Mouse (Mus musculus): ENCODE data around the gene Agap1.
A peak's percentile ranks its signal among the peaks of the same experiment; 100 is the strongest.

Gene Agap1

DNA sequence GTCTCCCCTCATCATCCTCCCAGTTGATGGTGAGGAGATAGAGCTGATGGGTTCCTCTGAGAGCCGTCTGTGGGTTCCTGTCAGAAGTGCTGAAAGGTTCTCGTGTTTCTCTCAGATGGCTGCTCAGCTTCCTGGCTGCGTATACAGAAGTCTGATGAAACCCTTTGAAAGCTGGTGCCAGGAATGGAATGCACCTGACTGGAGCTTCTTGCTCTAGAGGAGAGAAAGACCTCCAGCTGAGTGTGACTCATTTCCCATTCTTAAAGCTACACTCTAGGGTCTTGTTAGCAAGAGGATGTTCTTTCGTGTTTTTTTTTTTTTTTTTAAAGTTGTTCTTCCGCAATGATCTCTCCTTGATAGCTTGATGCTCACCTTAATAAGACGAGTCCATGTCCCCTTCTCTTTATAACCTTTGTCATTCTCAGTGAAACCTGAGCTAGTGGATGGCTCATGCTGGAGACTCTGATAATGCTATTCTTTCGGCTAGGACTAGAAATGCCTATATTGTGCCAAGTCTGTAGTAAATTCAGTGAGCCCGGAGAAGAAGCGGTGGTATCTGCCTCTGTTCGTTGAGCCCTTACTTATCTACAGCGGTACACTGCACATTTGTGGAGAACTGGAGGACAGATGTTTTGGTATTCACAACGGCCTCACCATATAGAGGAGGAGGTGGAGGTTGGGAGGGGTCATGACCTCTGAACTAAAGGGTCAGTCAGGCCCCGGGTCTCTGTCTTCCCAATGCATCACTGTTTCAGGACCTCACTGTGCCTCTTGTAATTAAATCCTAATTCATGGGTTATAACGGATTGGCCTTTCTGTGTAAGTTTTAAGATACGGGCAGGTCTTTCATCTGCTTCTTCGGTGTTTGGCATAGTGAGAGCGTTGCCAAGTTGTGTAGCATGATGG lies 2.8 kb downstream of the Agap1 start:
- DNase-seq (ENCODE audit: low spot score in 2 of 2) = no peak

DNA sequence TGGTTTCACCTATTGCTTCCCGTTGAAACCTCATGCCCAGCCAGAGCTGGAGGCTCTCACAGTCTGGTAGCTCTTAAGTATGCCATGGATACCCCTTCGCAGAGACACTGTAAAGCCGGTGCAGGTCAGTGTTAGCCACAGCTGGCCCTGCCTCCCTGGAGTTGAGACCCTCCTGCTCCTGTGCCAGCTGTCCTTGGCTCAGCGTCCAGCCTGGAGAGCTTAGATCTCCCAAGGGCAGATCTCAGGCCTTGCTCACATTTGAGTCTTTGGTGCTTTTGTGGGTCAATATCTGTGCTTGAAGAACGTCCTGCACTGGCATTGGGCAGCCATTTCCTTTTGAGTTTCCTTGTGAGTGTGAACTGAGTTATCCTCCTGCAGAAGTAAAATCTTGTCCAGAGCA lies 7.3 kb downstream of the Agap1 start:
- DNase-seq (ENCODE audit: low spot score in 2 of 2) = no peak

DNA sequence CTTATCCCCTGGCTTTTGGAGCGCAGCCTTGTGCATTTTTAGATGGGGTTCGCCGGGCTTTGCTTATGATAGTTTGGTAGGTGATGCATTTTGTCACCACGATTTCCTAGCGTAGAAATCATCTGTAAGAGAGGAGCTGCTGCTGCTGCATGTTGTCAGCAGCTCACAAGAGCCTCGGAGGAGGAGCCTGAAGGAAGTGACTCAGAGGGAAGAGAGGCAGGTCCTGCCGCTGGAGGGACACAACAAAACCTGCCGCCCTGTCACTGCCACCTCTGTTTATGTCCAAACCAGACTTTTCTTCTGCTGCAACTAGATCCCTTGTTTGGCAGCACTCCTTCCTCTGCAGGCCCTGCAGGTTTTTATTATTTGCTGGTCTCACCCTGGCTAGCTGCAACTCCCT lies 8.5 kb downstream of the Agap1 start:
- no peak for DNase-seq (ENCODE audit: low spot score in 2 of 2)

DNA sequence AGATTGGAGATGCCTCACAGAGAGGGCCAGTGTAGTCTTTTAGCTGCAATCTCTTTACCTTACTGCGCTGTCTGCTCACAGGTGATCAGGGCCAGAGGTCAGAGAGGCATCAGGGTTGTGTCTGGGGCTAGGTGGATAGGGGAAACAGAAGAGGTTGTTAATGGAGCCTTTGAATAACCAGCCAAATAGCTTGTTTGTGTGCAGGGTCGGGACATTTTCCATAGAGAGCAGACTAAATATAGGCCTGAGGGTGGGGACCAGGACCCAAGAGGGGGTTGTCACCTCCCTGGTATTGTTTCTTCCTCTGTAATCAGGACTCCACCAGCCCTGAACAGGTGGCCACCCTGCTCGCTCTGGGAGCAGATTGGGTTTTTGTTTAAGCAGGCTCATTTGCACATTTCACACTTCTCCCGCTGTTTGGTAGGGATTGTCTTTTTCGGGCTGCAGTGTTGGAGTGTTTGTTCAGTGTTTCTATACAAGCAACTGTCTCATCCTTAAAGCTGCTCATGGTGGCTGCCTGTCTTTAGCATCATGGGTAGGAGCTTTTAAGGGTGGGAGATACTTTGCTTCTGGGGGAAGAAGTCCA lies 10.9 kb downstream of the Agap1 start:
- peak in 1 of 2 experiments; percentile 59 for DNase-seq (ENCODE audit: low spot score in 2 of 2)

DNA sequence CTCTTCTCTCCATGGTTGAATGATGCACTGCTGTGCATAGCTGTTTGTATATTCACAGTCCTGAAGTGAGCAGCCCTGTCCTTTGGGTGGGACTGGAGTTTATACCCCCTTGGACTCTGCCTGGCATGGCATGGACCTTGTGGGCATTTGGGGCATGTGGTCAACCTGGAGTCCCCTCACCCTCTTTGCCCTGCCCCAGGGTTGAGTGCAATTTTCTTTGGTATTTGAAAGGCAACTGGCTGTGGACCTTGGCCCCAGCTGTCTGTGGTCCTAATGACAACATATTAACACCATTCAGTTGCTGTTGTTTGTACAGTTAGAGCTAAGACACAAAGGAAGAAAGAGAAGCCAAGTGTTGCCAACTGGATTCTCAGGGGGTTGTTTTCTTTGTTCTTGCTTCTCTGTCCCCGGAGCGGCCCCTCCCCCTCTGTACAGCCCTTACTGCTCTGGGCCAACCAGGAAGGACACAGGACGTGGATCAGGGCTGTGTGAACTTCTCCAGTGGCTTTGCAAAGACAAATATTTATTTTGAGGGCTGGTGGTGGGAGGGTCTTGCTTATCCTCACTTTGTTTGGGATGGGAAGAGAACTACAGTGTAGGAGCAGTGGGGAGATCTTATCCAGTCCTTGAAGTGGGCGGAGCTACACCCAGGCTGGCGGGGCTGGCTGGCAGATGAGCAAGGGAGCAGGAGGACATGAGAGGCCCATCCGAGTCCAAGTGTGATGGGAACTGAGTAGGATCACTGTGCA lies 12.9 kb downstream of the Agap1 start:
- DNase-seq (ENCODE audit: low spot score in 2 of 2) = no peak

DNA sequence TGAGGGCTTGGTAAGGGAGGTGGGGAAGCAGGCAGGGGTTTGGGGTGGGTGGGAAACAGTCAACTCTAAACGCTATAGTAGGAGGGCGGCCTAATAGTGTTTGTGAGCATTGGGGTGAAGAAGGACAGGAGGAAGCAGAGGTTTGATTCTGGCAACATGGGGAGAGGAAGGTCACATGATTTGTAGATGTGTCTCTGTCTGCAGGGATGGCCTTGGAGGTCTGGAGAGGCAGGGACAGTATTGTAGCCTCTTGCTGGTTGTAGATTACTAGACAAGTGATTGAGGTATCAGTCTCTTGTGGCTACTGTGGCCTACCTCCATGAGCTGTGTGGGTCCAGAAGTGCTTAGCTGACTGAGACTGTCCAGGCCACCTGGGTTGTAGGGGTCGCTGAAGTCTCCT lies 13.5 kb downstream of the Agap1 start:
- no peak for DNase-seq (ENCODE audit: low spot score in 2 of 2)

DNA sequence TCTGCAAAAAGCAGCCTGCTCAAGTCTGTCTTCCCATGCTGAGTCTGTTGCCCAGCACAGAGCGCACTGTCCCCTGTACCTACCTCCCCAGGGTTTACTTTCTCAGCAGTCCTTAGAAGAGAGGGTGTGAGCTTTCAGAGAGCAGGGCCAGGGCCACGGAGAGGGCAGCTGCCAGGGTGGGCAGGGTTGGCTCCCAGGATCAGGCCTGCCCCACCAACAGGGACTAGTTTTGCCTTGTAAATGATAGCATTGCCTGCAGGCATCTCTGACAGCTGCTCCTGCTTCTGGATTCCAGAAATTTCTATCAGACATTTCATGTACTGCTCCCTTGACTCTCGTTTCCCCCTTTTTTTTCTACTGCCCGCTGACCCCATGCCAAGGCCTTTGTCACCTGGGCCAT lies 16.8 kb downstream of the Agap1 start:
- DNase-seq (ENCODE audit: low spot score in 2 of 2) = no peak

DNA sequence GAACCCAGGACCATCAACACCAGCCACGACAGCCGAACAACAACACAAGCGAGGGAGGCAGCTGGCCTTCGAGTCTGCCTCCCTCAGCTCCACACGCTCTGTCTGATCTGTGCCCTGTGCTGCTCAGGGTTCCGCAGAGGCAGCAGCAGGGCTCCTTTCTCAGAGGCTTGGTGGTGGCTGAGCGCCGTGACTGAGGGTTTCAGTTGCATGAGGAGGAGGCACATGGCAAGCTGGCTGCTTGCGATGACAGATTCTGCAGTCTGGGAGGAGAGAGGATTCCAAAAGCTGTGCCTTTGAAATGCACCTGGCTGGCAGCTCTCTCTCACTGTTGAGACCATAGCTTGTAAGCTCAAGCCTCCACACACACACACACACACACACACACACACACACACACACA lies 17.3 kb downstream of the Agap1 start:
- peak in 1 of 2 experiments; percentile 38 for DNase-seq (ENCODE audit: low spot score in 2 of 2)

DNA sequence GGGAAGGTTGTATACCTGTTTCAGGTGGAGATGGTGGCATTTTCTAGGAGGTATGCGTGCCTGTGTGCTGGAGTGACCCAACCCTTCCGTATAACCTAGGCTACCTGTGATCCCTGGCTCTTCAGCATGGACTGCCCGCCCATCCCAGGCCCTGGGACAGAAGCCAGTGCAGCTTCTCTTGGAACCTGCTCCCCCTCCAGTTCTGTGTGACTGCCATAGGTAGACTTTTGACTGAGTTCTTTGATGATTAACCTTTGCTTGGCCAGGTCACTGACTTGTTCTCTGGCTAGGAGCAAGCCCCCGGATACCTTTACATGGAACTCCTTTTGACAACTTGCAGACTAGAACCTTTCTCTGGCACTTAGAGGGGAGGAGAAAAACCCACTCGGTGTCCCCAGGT lies 19.3 kb downstream of the Agap1 start:
- no peak for DNase-seq (ENCODE audit: low spot score in 2 of 2)

DNA sequence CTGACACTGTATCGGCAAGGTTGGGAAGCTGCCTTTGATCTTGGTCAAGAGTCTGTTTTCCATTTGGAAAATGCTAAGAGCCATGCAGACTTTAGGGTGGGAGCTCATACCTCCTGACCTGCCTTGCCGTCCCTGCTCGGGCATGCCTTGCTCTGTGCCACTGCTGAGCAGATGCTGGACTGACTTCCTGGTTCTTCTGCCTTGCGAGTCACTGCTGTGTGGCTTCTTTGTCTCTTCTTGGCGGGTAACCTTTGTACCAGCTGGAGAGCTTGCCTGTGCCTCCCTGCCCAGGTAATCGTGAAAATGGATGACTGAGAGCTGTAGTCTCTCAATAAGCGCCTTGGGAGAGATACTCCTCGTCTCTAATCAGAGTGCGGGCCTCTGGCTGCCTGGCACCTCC lies 20.2 kb downstream of the Agap1 start:
- no peak for DNase-seq (ENCODE audit: low spot score in 2 of 2)

DNA sequence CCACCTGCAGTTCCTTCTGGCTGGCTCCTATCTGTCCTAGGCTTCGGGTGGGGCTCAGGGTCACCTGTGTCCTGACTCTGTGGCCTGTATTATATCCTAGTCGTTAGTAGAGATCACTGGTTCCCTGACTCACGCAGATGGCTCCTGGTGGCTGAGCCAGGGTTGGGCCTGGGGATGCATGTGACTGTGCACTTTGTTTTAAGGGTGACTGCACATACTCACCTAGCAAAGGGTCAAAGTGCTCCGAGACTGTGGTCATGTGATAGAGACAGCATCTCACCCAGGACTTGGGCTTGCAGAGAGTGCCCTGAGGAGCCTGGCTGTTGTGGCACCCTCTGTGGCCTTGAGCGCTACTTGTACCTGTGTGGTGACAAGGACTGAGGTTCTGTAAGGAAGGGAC lies 22.4 kb downstream of the Agap1 start:
- no peak for DNase-seq (ENCODE audit: low spot score in 2 of 2)

DNA sequence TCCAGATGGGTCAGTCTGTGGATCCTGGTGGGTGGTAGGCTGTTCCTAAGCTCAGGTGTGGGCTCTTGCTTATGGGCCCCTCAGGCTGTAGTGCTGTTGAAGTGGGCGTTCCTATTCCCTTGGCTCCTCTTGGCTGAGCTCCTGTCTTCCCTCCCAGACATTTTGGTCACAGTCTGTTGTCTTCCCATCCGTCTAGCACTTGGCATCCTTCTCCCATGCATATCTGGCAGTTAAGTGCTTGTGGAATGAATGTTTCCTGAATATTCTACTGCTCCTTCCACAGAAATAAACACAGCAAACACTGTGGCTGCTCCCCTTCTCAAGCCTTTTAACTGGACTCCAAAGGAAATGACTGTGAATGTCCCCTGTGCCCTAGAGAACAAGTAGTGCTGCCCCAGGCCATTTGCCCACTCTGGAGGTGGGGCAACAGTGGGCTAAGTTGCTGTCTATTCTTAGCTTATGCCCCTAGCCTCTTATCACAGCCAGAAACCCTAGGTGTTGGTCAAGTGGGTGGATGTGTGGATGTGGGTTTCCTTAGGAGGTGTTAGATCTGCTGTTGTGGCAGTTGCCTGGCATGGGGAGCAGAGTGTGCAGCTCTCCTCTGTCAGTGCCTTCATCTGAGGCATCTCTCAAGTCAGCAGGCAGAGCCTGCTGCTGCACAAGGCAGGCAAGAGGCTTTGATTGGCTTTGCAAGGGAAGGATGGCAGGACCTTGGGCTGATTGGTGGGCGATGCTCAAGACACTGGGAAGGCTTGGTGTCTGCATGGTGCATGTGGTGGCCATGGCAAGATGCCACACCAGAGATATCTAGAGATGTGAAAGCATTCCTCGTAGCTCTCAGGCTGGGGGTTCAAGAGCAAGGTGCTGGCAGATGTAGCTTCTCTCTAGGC lies 24.2 kb downstream of the Agap1 start:
- DNase-seq (ENCODE audit: low spot score in 2 of 2) = peak in 1 of 2 experiments; percentile 48

DNA sequence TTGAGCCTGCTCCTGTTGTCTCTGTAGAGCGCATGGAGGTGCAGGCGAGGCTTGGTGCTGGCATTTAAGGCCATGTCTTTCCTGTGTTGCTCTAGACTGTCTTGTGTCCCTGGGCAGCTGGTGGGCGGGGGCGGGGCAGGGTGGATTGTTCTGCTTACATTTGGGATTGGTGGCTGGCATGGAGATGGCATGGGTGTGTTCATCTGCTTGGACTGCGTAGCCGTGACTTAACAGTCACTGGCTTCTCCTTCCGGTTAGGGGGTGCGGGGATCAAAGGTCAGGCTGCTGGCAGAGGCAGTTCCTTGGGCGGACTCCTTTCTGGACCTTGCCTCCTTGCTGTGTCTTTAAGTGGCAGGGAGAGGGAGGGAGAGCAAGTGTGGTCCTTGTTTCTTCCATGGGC lies 26.5 kb downstream of the Agap1 start:
- DNase-seq (ENCODE audit: low spot score in 2 of 2) = no peak

DNA sequence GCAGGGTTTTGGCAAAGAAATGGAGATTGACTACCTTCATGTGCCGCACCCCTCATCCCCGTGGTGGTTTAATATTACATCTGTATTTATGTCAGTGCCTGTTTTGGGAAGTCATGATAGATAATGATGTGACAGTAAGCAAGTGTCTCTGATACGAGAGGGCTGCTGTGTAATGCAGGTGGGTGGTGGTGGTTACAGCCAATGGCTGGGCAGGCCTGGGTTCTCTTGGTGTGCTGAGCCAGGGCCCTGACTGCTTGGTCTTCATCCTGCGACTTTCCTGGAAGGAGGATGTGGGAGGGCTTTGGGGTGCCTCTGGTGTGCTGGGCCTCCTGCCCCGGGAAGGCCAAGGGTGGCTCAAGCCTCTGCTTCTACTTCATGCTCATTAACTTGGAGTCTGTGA lies 28.2 kb downstream of the Agap1 start:
- DNase-seq (ENCODE audit: low spot score in 2 of 2) = no peak

DNA sequence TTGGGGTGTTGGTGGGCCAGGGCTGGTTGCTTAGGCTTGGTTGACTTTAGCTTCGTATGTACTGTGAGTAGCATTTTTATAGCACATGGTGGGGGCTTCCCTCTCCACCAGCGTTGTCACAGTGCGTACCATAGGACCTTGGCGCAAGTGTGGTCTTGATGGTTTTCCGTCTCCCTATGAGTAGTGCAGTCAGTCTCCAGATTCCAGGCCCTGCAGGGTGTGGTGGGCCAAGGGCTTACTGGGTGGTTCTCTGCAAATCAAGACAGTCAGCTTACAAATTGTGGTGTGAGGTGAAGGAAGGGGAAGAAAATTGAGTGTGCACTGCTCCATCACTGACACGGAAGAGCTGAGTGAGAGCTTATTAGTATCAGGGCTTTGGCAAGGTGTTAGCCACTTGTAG lies 32.3 kb downstream of the Agap1 start:
- DNase-seq (ENCODE audit: low spot score in 2 of 2) = no peak

DNA sequence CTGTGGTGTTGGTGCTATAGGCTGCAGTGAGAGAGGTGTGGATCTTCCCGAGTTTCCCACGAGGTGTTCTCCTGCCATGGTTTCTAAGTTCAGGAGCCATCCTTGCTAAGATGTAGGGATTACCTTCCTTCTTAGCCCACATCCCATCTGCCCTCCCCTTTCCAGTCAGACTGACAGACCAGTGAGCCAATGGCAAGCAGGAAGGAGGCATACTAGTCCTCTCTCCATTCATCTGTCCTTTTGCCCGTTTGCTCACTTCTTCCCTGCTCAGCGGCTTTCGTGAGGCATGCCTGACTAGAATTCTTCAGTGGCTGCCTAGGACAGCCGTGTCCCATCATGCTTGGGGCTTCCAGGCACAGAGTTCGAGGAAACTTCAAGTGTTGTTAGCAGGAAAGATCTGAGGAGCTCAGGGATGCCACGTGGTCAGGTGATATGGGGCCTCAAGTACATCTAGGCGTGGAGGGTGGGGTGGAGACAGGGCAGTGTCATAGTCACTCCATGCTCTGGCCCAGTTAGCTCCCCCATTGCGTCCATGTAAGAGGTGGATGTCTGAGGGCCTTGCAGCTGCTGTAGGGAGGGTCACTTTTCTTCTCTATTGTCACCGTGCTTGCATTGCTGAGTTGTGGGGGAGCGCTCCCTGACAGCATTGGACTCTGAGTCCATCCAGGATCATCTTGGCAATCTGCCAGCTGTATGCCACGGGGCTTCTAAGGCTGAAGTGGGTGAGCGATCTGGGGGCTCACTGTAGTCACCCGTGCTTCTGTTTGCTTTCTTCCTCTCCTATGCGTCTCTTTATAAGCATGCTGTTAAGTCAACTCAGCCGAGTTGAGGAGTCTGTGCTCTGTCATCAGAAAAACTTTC lies 34.7 kb downstream of the Agap1 start:
- DNase-seq (ENCODE audit: low spot score in 2 of 2) = no peak

DNA sequence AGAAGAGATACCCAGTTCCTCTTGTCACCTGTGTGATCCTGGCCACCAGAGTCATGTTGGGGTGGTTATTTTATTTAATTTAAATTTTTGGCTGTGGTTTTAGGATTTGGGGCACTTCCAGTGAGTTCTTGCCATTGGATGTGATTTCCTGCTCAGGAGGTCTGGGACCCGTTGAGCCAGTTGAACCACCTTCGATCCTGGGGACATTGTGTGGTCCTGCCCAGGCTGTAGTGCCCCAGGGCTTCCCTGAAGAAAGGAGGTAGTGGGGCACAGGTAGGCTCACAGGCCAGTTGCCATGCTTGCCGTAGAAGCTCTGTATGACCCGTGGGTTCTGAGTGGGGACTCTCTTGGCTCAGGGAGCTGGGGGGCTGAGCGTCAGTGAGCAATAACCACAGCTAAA lies 38.6 kb downstream of the Agap1 start:
- no peak for DNase-seq (ENCODE audit: low spot score in 2 of 2)

DNA sequence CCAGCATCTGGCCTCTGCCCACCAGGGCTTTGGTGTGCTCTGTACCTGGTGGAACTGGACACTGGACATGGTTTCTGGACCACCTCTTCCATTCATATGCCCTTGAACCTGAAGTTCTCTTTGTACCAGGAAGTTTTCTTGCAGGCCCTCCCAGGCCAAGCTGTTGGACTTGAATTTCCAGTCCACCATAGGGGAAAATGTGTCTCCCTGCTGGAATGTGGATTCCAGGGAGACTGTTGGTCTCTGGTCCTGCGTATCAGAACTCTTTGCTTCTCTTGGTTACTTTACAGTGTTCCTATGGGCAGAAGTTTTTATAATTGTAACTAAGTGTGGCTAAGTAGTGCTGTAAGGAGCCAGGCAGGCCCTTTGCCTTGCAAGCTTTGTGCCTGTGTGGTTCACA lies 40.2 kb downstream of the Agap1 start:
- no peak for DNase-seq (ENCODE audit: low spot score in 2 of 2)

DNA sequence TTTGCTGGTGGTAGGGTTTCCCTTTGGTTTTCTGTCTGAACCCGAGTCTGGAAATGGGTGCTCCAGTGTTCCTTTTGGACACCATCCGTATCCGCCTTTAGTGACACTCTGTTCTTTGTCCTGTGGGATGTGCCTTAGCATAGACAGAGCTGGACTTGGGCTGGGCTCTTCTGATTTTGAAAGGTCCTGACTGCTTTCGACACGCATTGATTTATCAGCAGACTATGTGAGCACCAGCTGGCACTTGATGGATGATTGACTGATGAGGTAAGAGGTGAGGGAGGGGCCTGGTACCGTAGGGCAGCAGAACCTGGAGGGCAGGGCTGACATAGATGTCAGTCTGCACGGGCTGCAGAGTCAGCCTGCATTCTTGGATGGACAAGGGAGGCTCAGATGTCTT lies 41.6 kb downstream of the Agap1 start:
- DNase-seq (ENCODE audit: low spot score in 2 of 2) = no peak

DNA sequence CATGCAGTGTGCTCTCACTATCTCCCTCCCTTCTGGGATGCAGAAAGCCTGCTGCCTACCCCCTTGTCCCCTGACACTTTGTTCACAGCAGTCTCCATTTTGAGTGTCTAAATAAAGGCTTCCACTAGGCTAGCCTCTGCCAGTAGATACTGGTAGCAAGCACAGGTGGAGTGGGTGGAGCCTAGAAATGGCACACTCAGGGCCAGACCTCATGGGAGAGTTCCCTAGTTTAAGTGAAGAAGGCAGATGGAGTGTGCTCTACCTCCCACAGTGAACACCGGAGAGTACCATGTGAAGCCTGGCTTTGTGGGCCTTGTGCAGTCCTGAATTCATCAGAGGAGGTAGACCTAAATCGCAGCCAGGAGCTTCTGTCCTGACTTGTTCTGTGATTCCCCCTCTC lies 46.3 kb downstream of the Agap1 start:
- DNase-seq (ENCODE audit: low spot score in 2 of 2) = peak in 1 of 2 experiments; percentile 36

DNA sequence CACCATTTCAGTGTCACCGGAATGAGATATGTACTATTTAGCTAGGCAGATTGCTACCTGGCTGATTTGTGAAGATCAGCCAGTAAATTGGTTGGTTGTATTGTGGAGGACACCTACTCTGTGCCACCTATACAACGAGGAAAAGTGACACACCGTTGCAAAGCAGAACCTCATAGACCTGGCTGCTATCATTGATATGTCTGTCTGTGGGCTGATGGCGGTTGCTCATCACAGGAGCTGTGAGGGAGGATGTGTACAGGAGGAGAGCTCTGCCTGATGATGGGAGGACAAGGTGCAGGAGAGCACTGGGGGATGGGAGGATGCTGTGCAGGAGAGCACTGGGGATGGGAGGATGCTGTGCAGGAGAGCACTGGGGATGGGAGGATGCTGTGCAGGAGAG lies 46.7 kb downstream of the Agap1 start:
- no peak for DNase-seq (ENCODE audit: low spot score in 2 of 2)

Data from left cerebral cortex, adult 9 months (tissue).